Mouse (Mus musculus): ENCODE measurements at regions not wholly inside any gene's neighbourhood (a gene's known extent, or its start where the extent isn't known, plus 50 kb on each side); places are given as distances from the start of the nearest gene placed in this dataset.

DNA sequence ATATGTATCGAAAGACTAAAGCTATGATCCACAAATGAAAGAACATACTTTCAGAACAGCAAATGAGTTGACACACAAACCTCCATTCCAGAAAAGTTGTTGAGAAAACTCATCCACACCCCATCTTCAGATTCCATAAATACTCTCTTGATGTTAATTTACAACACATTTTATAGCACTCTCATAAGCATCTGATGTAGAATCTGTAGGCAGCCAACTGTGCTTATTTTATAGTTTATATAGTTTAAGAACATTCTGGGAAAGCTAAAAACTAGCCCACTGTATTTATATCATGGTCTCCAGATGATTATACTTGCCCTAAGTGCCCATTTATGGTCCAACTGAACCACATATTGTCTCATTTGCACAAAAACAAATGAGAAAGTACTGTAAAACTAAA lies 120.8 kb upstream of the Arhgef26 start:
- H3K36me3 ChIP-seq (ENCODE audit: control insufficient read depth, insufficient read depth, low read length), result no peaks in the 10 kb centered on the region
- TF ChIP-seq POLR2A (IDR thresholded peaks at IDR 0.05; ENCODE audit: low read depth, low read length), result no peak
- no peaks in the 10 kb centered on the region for H3K4me1 ChIP-seq (ENCODE audit: control insufficient read depth, insufficient read depth, insufficient read length)
- DNase-seq (ENCODE audit: low read depth in 1 of 2, low spot score in 2 of 2), result no peak
- H3K4me3 ChIP-seq (ENCODE audit: extremely low read depth, insufficient read depth, insufficient read length), result no peak overlapping the region
- 73% methylated on average over 1 of the region's 1 CpGs for WGBS
- no peak overlapping the region for H3K27ac ChIP-seq (ENCODE audit: insufficient read depth, low read length)
- no peaks in the 10 kb centered on the region for H3K27me3 ChIP-seq (ENCODE audit: control insufficient read depth, insufficient read depth, low read length)

DNA sequence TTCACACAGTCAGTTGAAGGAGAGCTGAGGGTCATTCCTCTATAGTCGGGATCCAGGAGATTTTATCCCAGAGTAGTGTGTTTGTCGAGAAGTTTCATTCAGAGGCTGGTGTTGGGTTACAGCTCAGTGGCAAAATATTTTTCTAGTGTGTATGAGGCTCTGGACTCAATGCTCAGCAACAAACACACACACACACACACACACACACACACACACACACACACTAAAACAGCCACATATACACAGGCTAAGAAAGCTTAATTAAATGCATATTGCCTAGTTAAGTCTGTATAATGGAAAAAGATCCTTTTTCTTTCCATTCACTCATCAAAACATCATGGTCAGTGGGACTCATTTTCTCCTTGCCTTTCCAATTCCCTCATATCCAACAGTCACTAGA lies 110.4 kb upstream of the Arhgef26 start:
- Histone ChIP-seq H3K36me3 (ENCODE audit: control insufficient read depth, insufficient read depth, low read length) (no peaks in the 10 kb centered on the region), H3K4me3 (ENCODE audit: extremely low read depth, insufficient read depth, insufficient read length) (no peak overlapping the region), H3K4me1 (ENCODE audit: control insufficient read depth, insufficient read depth, insufficient read length) (no peaks in the 10 kb centered on the region), H3K27me3 (ENCODE audit: control insufficient read depth, insufficient read depth, low read length) (no peaks in the 10 kb centered on the region), H3K27ac (ENCODE audit: insufficient read depth, low read length) (no peak overlapping the region)
- 88% methylated on average over 2 of the region's 2 CpGs for WGBS
- no peak for DNase-seq (ENCODE audit: low read depth in 1 of 2, low spot score in 2 of 2)
- no peak for TF ChIP-seq CTCF (IDR thresholded peaks at IDR 0.05; ENCODE audit: extremely low read depth, insufficient read depth, insufficient read length, insufficient replicate concordance)
- no peak for TF ChIP-seq POLR2A (IDR thresholded peaks at IDR 0.05; ENCODE audit: low read depth, low read length)

DNA sequence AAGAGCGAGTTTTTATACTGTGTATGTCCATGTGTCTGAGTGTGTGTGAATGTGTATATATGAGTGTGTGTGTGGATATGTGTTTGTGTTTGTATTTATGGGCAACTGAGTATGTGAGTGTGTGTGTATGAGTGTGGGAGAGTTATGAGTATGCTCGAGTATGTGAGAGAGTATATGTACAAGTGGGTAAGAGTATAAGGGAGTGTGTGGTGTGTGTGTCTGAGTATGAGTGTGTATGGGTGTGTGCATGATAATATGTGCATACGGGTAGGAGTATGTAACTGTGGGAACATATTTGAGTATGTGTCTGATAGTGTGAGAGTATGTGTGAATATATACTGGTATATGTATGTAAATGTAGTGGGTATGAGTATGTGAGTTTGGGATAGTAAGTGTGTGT lies 110.0 kb upstream of the Arhgef26 start:
- no peaks in the 10 kb centered on the region for H3K36me3 ChIP-seq (ENCODE audit: control insufficient read depth, insufficient read depth, low read length)
- 84% methylated on average over 3 of the region's 3 CpGs for WGBS
- no peak overlapping the region for H3K4me3 ChIP-seq (ENCODE audit: extremely low read depth, insufficient read depth, insufficient read length)
- TF ChIP-seq POLR2A (IDR thresholded peaks at IDR 0.05; ENCODE audit: low read depth, low read length), result no peak
- no peaks in the 10 kb centered on the region for H3K27me3 ChIP-seq (ENCODE audit: control insufficient read depth, insufficient read depth, low read length)
- no peaks in the 10 kb centered on the region for H3K4me1 ChIP-seq (ENCODE audit: control insufficient read depth, insufficient read depth, insufficient read length)
- no peak overlapping the region for H3K27ac ChIP-seq (ENCODE audit: insufficient read depth, low read length)
- DNase-seq (ENCODE audit: low read depth in 1 of 2, low spot score in 2 of 2), result no peak

DNA sequence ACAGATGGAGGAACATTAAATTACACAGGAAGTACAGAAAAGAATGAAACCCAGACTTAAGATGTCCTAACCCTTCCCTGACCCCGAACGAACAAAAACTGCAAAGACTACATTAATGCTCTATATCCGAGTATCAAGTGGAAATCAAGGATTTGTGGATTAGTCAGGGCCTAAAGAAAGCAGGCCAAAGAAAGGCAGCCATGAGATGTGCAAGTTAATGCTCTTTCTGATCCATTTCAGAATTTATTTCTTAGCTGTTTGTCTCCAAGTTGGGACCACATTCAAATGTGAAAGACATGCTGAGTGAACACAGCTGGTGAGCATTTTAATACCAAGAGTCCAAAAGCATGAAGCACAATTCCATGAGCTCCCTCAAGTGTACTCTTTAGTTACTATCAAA lies 97.1 kb upstream of the Arhgef26 start:
- WGBS, result 84% methylated on average over 3 of the region's 3 CpGs
- Histone ChIP-seq H3K36me3 (ENCODE audit: control insufficient read depth, insufficient read depth, low read length) (no peaks in the 10 kb centered on the region), H3K4me3 (ENCODE audit: extremely low read depth, insufficient read depth, insufficient read length) (no peak overlapping the region), H3K27me3 (ENCODE audit: control insufficient read depth, insufficient read depth, low read length) (no peaks in the 10 kb centered on the region), H3K27ac (ENCODE audit: insufficient read depth, low read length) (no peak overlapping the region), H3K4me1 (ENCODE audit: control insufficient read depth, insufficient read depth, insufficient read length) (no peaks in the 10 kb centered on the region)
- no peak for DNase-seq (ENCODE audit: low read depth in 1 of 2, low spot score in 2 of 2)
- no peak for TF ChIP-seq POLR2A (IDR thresholded peaks at IDR 0.05; ENCODE audit: low read depth, low read length)
- no peak for TF ChIP-seq CTCF (IDR thresholded peaks at IDR 0.05; ENCODE audit: extremely low read depth, insufficient read depth, insufficient read length, insufficient replicate concordance)

DNA sequence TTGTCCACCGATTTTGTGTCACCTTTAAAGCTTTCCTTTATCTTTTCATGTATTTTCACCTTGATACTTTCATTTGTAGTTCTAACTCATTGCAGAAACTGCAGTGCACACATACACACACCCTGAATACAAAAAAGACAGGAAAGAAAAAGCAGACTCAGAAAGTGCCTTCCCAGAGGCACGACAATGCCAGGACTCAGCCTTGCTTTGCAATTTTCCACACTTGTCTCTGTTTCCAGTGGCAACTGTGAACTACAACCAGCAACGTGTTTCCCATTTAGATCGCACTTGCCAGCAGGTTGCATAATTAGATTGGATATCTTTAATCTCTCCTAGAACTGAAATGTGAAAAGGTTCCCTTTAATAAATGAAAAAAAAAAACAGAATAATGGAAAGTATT lies 66.4 kb upstream of the Arhgef26 start:
- WGBS, result 84% methylated on average over 4 of the region's 4 CpGs
- no peak for TF ChIP-seq CTCF (IDR thresholded peaks at IDR 0.05; ENCODE audit: extremely low read depth, insufficient read depth, insufficient read length, insufficient replicate concordance)
- DNase-seq (ENCODE audit: low read depth in 1 of 2, low spot score in 2 of 2), result no peak

DNA sequence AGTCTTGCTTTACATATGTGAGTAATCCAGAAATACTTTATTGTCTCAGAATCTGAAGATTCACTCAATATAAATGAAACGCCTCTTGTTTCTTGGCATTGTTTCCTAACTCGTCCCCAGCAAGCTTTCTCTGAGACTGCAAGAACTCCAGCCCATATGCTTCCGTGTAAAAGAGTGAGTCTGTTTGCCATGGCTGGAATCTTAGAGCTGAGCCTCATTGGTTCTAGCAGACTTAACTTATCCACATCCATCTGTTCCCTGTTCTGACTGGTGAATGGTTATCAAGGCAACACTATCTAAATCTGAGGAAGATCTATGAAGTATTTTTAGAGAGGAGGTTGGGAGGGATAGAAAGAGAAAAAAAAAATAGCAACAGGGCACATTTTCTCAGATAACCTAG lies 59.9 kb upstream of the Arhgef26 start:
- Histone ChIP-seq H3K27ac (ENCODE audit: insufficient read depth, low read length) (no peak overlapping the region), H3K36me3 (ENCODE audit: control insufficient read depth, insufficient read depth, low read length) (no peaks in the 10 kb centered on the region), H3K4me3 (ENCODE audit: extremely low read depth, insufficient read depth, insufficient read length) (no peak overlapping the region), H3K4me1 (ENCODE audit: control insufficient read depth, insufficient read depth, insufficient read length) (no peaks in the 10 kb centered on the region), H3K27me3 (ENCODE audit: control insufficient read depth, insufficient read depth, low read length) (no peaks in the 10 kb centered on the region)
- TF ChIP-seq POLR2A (IDR thresholded peaks at IDR 0.05; ENCODE audit: low read depth, low read length) (no peak), CTCF (IDR thresholded peaks at IDR 0.05; ENCODE audit: extremely low read depth, insufficient read depth, insufficient read length, insufficient replicate concordance) (no peak)
- WGBS, result 79% methylated on average over 3 of the region's 3 CpGs
- DNase-seq (ENCODE audit: low read depth in 1 of 2, low spot score in 2 of 2), result no peak

More for the DNA sequence above, 66.4 kb upstream of the Arhgef26 start:
- Histone ChIP-seq H3K4me1 (ENCODE audit: control insufficient read depth, insufficient read depth, insufficient read length) (no peaks in the 10 kb centered on the region), H3K36me3 (ENCODE audit: control insufficient read depth, insufficient read depth, low read length) (no peaks in the 10 kb centered on the region), H3K27ac (ENCODE audit: insufficient read depth, low read length) (no peak overlapping the region), H3K27me3 (ENCODE audit: control insufficient read depth, insufficient read depth, low read length) (no peaks in the 10 kb centered on the region), H3K4me3 (ENCODE audit: extremely low read depth, insufficient read depth, insufficient read length) (no peak overlapping the region)

DNA sequence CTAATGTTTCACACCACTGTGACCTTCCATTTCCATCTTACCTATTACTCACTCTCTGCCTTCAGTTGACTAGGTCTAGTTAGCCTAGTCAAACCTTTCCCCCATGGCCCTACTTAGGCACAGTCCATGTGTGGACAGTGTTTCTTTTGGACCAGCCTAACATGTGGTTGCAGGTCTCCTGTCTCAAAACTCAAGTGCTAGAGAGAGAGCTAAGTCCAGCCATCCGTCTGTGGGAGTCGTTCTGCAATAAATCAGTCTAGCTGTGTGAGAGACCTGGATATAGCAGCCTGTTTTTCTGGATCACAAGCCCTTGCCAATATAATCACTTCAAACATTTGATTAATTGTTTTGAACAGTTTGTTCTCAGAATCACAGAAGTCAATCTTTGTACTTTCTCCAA lies 57.2 kb upstream of the Arhgef26 start:
- WGBS, result 81% methylated on average over 2 of the region's 2 CpGs
- H3K27me3 ChIP-seq (ENCODE audit: control insufficient read depth, insufficient read depth, low read length), result no peaks in the 10 kb centered on the region
- DNase-seq (ENCODE audit: low read depth in 1 of 2, low spot score in 2 of 2), result no peak
- no peak for TF ChIP-seq CTCF (IDR thresholded peaks at IDR 0.05; ENCODE audit: extremely low read depth, insufficient read depth, insufficient read length, insufficient replicate concordance)
- no peak for TF ChIP-seq POLR2A (IDR thresholded peaks at IDR 0.05; ENCODE audit: low read depth, low read length)
- no peak overlapping the region for H3K4me3 ChIP-seq (ENCODE audit: extremely low read depth, insufficient read depth, insufficient read length)
- H3K36me3 ChIP-seq (ENCODE audit: control insufficient read depth, insufficient read depth, low read length), result no peaks in the 10 kb centered on the region
- no peak overlapping the region for H3K27ac ChIP-seq (ENCODE audit: insufficient read depth, low read length)
- no peaks in the 10 kb centered on the region for H3K4me1 ChIP-seq (ENCODE audit: control insufficient read depth, insufficient read depth, insufficient read length)
